Mouse (Mus musculus): Measurements from ENCODE around the gene Ephb2. TPM values are rescaled to one million over a fixed set of nuclear protein-coding genes. Genes with fewer than 3 reads are reported as not detected.
A peak's percentile ranks its signal among the peaks of the same experiment; 100 is the strongest.

The Ephb2 gene
- polyA plus RNA-seq, 1 experiment from 2014 or later = 10.3 TPM

DNA sequence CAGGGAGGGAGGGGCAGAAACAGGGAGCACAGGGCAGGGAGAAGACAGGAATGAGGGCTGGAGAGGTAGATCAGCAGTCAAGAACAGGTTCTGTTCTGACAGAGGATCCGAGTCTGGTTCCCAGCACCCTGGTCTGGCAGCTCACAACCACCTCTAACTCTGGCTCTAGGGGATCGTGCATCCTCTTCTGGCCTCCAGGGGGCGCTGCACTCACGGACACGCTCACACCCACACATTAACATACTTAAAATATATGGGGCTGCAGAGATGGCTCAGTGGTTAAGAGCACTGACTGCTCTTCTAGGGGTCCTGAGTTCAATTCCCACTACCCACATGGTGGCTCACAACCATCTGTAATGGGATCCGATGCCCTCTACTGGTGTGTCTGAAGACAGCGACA is 24.2 kb upstream of the Ephb2 start:
- WGBS = 87% methylated on average over 7 of the region's 7 CpGs
- H3K4me3 ChIP-seq = no peak overlapping the region
- H3K27ac ChIP-seq = no peak overlapping the region
- peaks cover 17% of the 10 kb centered on the region for H3K4me1 ChIP-seq
- no peak overlapping the region for H3K4me2 ChIP-seq (replicated peaks)
- H3K9ac ChIP-seq = no peak overlapping the region
- H3K9me3 ChIP-seq = no peaks in the 10 kb centered on the region
- peaks cover 17% of the 10 kb centered on the region for H3K27me3 ChIP-seq
- no peak for ATAC-seq (ENCODE audit: low FRiP score, low read depth)
- H3K36me3 ChIP-seq = no peaks in the 10 kb centered on the region

DNA sequence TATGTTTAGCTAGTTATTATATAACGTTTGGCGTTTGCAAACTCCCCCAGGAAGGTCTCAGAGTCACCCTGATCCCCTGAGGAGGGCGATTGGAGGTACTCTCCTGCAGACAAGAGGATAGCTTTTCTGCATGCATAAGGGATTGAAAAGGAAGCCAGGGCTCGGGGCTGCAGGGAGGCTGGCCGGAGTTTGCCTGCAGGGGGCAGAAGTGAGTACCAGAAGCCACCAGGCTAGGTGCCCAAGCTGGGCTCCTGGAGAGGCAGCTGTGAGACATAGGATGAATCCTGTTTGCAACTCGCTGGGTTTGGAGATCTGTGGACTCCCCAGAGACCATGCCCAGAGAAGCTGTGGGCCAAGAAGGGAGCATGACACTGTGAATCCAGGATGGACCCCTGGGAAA is 19.3 kb upstream of the Ephb2 start:
- Histone ChIP-seq H3K9me3 (no peaks in the 10 kb centered on the region), H3K9ac (no peak overlapping the region), H3K27me3 (no peaks in the 10 kb centered on the region), H3K4me3 (no peak overlapping the region), H3K27ac (no peak overlapping the region), H3K36me3 (no peaks in the 10 kb centered on the region), H3K4me1 (peaks cover 6% of the 10 kb centered on the region), H3K4me2 (replicated peaks) (no peak overlapping the region)
- WGBS = 38% methylated on average over 6 of the region's 6 CpGs
- ATAC-seq (ENCODE audit: low FRiP score, low read depth) = no peak

DNA sequence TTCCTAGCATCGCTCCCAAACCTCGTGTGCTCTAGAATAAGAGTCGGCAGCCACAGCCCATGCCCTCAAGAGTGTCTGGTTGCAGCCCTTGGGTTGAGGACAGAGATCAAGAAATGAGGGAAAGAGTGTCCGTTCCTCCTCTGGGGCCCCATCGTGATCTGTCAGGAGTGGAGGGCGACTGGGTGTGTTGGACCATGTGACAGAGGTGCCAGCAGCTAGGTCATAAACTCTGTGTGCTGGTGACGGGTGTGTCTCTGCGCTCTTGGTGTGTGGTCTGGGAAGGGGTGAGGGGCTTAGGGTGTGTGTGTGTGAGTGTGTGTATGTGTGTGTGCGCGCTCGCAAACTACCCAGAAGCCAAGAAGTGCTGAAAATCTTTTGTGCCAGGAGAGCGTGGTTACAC is 17.2 kb upstream of the Ephb2 start:
- H3K9me3 ChIP-seq = no peaks in the 10 kb centered on the region
- no peak overlapping the region for H3K4me2 ChIP-seq (replicated peaks)
- H3K36me3 ChIP-seq = no peaks in the 10 kb centered on the region
- ATAC-seq (ENCODE audit: low FRiP score, low read depth) = no peak
- H3K27me3 ChIP-seq = peaks cover 2% of the 10 kb centered on the region
- no peak overlapping the region for H3K27ac ChIP-seq
- no peak overlapping the region for H3K4me3 ChIP-seq
- WGBS = 53% methylated on average over 12 of the region's 12 CpGs
- H3K4me1 ChIP-seq = peaks cover 6% of the 10 kb centered on the region
- no peak overlapping the region for H3K9ac ChIP-seq

DNA sequence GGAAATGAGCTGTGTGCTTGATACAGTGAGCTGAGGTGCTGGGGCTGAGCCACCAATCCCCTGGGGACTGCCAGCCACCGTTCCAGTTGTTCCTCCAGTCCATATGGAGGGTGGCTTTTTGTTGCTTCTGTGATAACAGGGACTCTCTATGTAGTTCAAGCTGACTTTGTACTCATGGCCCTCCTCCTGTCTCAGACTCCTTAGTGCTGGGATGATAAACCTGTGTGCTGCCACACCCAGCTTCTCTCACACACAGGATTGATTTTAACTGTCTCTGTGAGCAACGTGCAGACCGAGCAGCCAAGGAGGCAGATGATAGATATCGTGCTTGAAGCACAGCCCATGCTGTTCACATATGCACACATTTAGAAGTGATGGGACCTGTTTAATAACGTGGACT is 16.3 kb upstream of the Ephb2 start:
- peaks cover 6% of the 10 kb centered on the region for H3K4me1 ChIP-seq
- no peak overlapping the region for H3K4me2 ChIP-seq (replicated peaks)
- H3K9me3 ChIP-seq = no peaks in the 10 kb centered on the region
- no peak overlapping the region for H3K9ac ChIP-seq
- WGBS = 65% methylated on average over 5 of the region's 5 CpGs
- H3K36me3 ChIP-seq = no peaks in the 10 kb centered on the region
- ATAC-seq (ENCODE audit: low FRiP score, low read depth) = no peak
- no peak overlapping the region for H3K27ac ChIP-seq
- H3K4me3 ChIP-seq = no peak overlapping the region
- peaks cover 5% of the 10 kb centered on the region for H3K27me3 ChIP-seq

DNA sequence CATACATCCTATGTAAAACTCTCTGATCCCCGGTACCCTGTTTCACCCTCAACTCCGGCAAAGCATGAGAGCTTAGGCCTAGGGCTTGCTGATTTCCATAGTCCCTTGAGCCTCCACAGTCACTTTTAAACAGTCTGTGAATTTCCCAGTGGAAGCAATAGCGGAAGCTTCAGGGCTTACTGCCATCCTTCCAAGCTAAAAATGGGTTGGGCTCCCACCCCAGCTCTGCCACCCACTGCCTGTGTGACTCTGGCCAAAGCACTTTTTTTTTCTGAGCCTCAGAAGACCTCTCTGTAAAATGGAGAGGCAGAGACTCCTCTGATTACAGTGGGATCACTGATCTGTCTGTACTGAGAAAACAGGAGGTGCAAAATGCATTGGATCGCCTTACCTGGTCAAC is 12.8 kb upstream of the Ephb2 start:
- Histone ChIP-seq H3K27me3 (peaks cover 5% of the 10 kb centered on the region), H3K4me3 (no peak overlapping the region), H3K4me2 (replicated peaks) (no peak overlapping the region), H3K4me1 (peaks cover 6% of the 10 kb centered on the region), H3K27ac (no peak overlapping the region), H3K9me3 (no peaks in the 10 kb centered on the region), H3K36me3 (no peaks in the 10 kb centered on the region), H3K9ac (no peak overlapping the region)
- 62% methylated on average over 4 of the region's 4 CpGs for whole genome bisulfite sequencing
- ATAC-seq (ENCODE audit: low FRiP score, low read depth) = no peak

DNA sequence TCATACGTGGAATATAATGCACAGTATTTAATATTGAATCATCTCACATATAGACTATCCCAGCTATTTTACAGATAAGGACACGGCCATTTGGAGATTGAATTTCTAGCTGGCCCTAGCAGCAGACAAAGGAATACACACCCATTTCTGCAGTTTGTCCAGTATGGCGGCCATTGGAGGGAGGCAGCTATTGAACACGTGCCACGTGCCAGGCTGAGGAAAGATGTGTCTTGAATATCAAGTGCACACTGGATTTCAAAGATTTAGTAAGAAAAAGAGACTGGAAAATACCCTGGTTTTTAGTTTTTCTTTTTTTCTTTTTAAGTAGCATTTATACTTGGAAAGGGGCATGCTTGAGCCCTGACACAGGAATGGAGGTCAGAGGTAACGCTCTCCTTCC is 11.4 kb upstream of the Ephb2 start:
- no peaks in the 10 kb centered on the region for H3K9me3 ChIP-seq
- no peak overlapping the region for H3K4me2 ChIP-seq (replicated peaks)
- no peak overlapping the region for H3K4me3 ChIP-seq
- ATAC-seq (ENCODE audit: low FRiP score, low read depth) = no peak
- no peak overlapping the region for H3K9ac ChIP-seq
- H3K27ac ChIP-seq = no peak overlapping the region
- H3K4me1 ChIP-seq = no peaks in the 10 kb centered on the region
- WGBS = 85% methylated on average over 6 of the region's 6 CpGs
- peaks cover 9% of the 10 kb centered on the region for H3K27me3 ChIP-seq
- no peaks in the 10 kb centered on the region for H3K36me3 ChIP-seq

DNA sequence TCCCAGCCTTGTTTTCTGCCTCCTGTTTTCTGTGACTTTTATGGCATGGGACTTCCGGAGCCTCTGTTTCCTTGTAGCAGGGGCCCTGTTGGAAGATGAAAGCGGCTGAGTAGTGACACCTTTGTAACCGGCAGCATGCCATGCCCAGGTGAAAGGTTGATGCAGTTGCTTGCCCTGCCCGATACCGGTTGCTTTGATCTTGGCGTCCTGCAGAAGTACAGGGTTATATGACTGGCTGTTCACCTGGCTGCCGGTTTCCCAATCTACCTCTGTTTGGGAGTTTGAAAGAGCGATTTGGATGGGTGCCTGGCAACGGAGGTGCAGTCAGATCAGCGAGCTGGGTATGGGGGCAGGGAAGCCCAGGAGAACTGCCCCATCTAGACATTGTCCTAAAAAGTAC is 7.0 kb upstream of the Ephb2 start:
- ATAC-seq (ENCODE audit: low FRiP score, low read depth) = no peak
- no peaks in the 10 kb centered on the region for H3K36me3 ChIP-seq

DNA sequence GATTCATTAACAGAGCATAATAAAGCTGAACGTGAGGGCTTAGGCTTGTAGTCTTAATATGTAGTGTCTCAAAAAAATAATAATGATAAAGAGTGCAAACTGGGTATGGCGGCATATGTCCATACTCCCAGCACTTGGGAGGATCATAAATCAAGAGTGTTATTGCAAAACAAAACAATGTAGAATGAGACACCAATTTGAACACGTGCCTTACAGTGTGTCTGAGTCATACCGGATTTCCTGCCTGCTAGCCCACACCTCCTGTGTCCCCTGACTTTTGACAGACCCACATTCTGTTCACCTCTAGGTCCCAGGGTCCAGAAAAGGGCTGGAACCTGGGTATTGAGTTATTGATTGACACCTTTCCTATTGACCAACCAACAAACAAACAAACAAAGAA is 6.2 kb upstream of the Ephb2 start:
- WGBS = 78% methylated on average over 4 of the region's 4 CpGs

More for the DNA sequence above, 7.0 kb upstream of the Ephb2 start:
- WGBS = 58% methylated on average over 10 of the region's 10 CpGs
- H3K27me3 ChIP-seq = peaks cover 27% of the 10 kb centered on the region
- H3K4me1 ChIP-seq = peaks cover 3% of the 10 kb centered on the region; the same call in 1 of the 2 replicates
- H3K4me3 ChIP-seq = no peak overlapping the region
- no peak overlapping the region for H3K9ac ChIP-seq
- H3K4me2 ChIP-seq (replicated peaks) = no peak overlapping the region
- H3K27ac ChIP-seq = no peak overlapping the region
- no peaks in the 10 kb centered on the region for H3K9me3 ChIP-seq

DNA sequence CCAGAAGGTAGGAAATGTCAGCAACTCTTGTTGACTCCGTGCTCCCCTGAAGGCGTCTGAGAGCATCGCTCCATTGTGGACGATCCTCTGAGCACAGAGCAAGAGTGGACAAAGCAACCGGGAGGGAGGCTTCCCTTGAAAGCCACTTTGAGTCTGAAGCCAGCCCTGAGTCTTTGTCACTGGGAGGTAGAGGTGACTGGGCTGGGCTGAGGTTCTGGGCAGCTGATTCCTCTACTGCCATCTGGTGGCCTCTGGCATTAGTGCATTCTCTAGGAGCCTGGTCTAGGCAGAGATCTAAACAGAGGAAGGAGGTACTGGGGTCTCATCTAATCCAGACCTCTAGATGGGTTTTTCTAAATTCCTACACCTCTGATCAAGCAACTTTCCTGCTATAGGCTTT is 5.3 kb upstream of the Ephb2 start:
- peak; percentile 74; the same call in 1 of the 2 replicates for ATAC-seq (ENCODE audit: low FRiP score, low read depth)
- H3K4me1 ChIP-seq = peaks cover 16% of the 10 kb centered on the region
- no peaks in the 10 kb centered on the region for H3K36me3 ChIP-seq
- H3K27me3 ChIP-seq = peaks cover 30% of the 10 kb centered on the region
- no peak overlapping the region for H3K4me3 ChIP-seq
- H3K27ac ChIP-seq = no peak overlapping the region
- no peak overlapping the region for H3K4me2 ChIP-seq (replicated peaks)
- no peak overlapping the region for H3K9ac ChIP-seq
- WGBS = 11% methylated on average over 5 of the region's 5 CpGs
- no peaks in the 10 kb centered on the region for H3K9me3 ChIP-seq

More for the DNA sequence above, 6.2 kb upstream of the Ephb2 start:
- Histone ChIP-seq H3K27me3 (peaks cover 30% of the 10 kb centered on the region), H3K36me3 (no peaks in the 10 kb centered on the region), H3K4me3 (no peak overlapping the region), H3K27ac (no peak overlapping the region), H3K9me3 (no peaks in the 10 kb centered on the region), H3K9ac (no peak overlapping the region), H3K4me2 (replicated peaks) (no peak overlapping the region), H3K4me1 (peaks cover 11% of the 10 kb centered on the region)
- no peak for ATAC-seq (ENCODE audit: low FRiP score, low read depth)

DNA sequence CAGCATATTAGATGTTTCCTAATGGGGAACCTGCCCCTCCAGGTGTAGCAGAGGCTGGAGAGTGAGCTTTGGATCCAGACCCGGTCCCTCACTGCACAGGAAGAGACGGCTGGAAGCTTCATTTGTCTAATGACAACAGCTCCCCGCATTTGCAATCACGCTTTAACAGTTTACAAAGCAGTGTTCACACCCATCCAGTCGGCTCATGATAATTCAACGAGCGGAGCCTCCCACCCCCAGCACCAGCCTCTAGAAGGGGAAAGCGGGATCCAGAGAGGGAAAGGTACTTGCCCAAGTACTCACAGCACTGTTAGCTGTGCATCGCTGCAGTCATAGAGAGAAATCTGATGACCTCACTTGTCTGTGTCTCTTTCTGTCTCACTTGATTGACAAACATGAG is 2.7 kb upstream of the Ephb2 start:
- Histone ChIP-seq H3K9ac (no peak overlapping the region), H3K4me2 (replicated peaks) (no peak overlapping the region), H3K4me1 (peaks cover 33% of the 10 kb centered on the region), H3K9me3 (no peaks in the 10 kb centered on the region), H3K4me3 (no peak overlapping the region), H3K36me3 (no peaks in the 10 kb centered on the region), H3K27me3 (peaks cover 30% of the 10 kb centered on the region), H3K27ac (no peak overlapping the region)
- WGBS = 60% methylated on average over 9 of the region's 9 CpGs
- no peak for ATAC-seq (ENCODE audit: low FRiP score, low read depth)

DNA sequence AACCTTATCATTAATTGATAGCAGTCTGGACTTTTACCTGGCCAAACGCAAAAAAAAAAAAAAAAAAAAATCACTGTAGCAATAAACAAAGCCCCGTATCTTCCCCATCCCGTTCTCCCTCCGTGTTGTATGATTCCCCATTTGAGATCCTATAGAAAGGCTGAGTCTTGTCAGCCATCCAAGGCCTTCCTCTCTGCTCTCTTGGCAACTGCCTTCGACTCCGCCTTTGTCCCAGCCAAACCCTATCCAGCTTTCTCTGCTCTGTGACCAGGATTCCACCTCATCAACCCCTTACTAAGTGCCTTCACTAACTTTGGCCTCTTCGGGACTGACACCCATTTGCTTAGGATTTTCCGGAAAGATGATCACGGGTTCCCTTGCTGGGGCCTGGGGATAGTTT is 2.2 kb upstream of the Ephb2 start:
- no peak for ATAC-seq (ENCODE audit: low FRiP score, low read depth)
- H3K27ac ChIP-seq = no peak overlapping the region
- H3K4me3 ChIP-seq = no peak overlapping the region
- peaks cover 29% of the 10 kb centered on the region for H3K27me3 ChIP-seq
- H3K4me1 ChIP-seq = peaks cover 37% of the 10 kb centered on the region
- H3K36me3 ChIP-seq = no peaks in the 10 kb centered on the region
- H3K9ac ChIP-seq = no peak overlapping the region
- H3K4me2 ChIP-seq (replicated peaks) = no peak overlapping the region
- no peaks in the 10 kb centered on the region for H3K9me3 ChIP-seq
- WGBS = 80% methylated on average over 9 of the region's 9 CpGs

DNA sequence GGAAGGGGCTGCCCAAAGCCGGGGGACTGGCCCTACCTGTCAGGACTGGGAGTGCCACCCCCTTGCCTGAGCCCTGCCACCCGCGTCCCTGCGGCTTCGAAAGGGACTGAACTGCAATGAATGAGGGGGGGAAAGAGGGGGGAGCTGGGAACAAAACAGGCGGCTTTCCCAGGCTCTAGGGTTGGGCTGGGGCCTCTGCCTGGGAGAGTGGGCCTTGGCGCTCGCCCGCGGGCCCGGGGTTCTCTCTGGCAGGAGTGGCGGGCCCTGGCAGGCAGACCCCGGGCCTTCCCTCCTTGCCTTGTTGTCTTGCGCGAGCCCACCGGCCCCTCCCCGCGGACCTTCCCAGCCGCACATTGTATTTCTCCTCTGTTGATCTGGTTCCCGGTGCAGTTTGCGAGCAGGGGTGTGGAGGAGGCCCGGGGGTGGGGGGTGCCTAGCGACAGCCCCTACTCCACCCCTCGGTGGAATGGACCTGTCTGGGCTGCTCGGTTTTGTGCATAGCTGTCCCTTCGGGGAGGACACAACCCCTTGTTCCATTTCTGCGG is 671 bp upstream of the Ephb2 start:
- peak overlapping the region; percentile 98 for H3K4me2 ChIP-seq (replicated peaks)
- H3K4me3 ChIP-seq = peak overlapping the region; percentile 82
- H3K9ac ChIP-seq = peak overlapping the region; percentile 91
- no peaks in the 10 kb centered on the region for H3K9me3 ChIP-seq
- peak overlapping the region; percentile 95 for H3K27ac ChIP-seq
- no peaks in the 10 kb centered on the region for H3K36me3 ChIP-seq
- peak; percentile 62; the same call in 1 of the 2 replicates for ATAC-seq (ENCODE audit: low FRiP score, low read depth)
- H3K4me1 ChIP-seq = peaks cover 51% of the 10 kb centered on the region
- WGBS = under 1% methylated on average over 20 of the region's 27 CpGs
- H3K27me3 ChIP-seq = peaks cover 30% of the 10 kb centered on the region

All from limb, embryonic 13.5 days (tissue).